Mouse (Mus musculus) hindbrain, embryonic 11.5 days (tissue): ENCODE measurements around the gene Atg5. TPM values are rescaled to one million over a fixed set of nuclear protein-coding genes. Genes with fewer than 3 reads are reported as not detected.
"Not testable (repeated sequence)": the region's sequence is repeated elsewhere in the genome, so short reads cannot be mapped to it uniquely, and the experiment has no call there.

ENCODE experiments used
- ATAC-seq: fragments of 200-750 bp; cut with Nextera tagmentation; 2 replicates; pipeline ENCODE4 v1.8.0; 2017; ENCODE audit warnings: mild to moderate bottlenecking, moderate TSS enrichment, moderate library complexity; ENCODE audit not compliant: low FRiP score
- DNase-seq: peaks from one replicate; pipeline ENCODE4 v3.0.0-alpha.2; 2015; ENCODE audit warnings: low spot score
- H3K27ac ChIP-seq: fragments of 300-500 bp; sonication (generic); 2 replicates; pipeline ENCODE4 v1.5.1; 2014; ENCODE audit warnings: mild to moderate bottlenecking, low read depth, low read length
- H3K27me3 ChIP-seq: fragments of 300-500 bp; sonication (generic); 2 replicates; pipeline ENCODE4 v1.6.1; 2014; ENCODE audit warnings: mild to moderate bottlenecking, low read length, moderate library complexity, mixed read lengths; ENCODE audit not compliant: control insufficient read depth, insufficient read depth
- H3K36me3 ChIP-seq: fragments of 300-500 bp; sonication (generic); 2 replicates; pipeline ENCODE4 v1.6.1; 2014; ENCODE audit warnings: mild to moderate bottlenecking, low read length, moderate library complexity, mixed read lengths; ENCODE audit not compliant: control insufficient read depth, insufficient read depth
- H3K4me1 ChIP-seq: fragments of 300-500 bp; sonication (generic); replicated peaks from 2 replicates; pipeline ENCODE4 v1.6.1; 2014; ENCODE audit warnings: low read length, mixed read lengths; ENCODE audit not compliant: control insufficient read depth, insufficient read depth
- H3K4me2 ChIP-seq: fragments of 300-500 bp; sonication (generic); replicated peaks from 2 replicates; pipeline ENCODE4 v1.6.1; 2014; ENCODE audit warnings: mild to moderate bottlenecking, low read depth, low read length
- H3K4me3 ChIP-seq: fragments of 300-500 bp; sonication (generic); 2 replicates; pipeline ENCODE4 v1.5.1; 2014; ENCODE audit warnings: low read depth, low read length
- H3K9ac ChIP-seq: fragments of 300-500 bp; sonication (generic); 2 replicates; pipeline ENCODE4 v1.6.1; 2014; ENCODE audit warnings: low read depth, low read length
- H3K9me3 ChIP-seq: fragments of 300-500 bp; sonication (generic); 2 replicates; pipeline ENCODE4 v1.6.1; 2016; ENCODE audit warnings: low read length; ENCODE audit not compliant: control insufficient read depth
- WGBS: fragments of 180-500 bp; shearing (Covaris S2); extraction: QIAGEN DNeasy Blood & Tissue Kit; methylation state at CpG from one replicate; pipeline ENCODE4 v1.1.7; 2014; 5-methylcytosine and 5-hydroxymethylcytosine counted together
- polyA plus RNA-seq: library from polyadenylated mRNA; unstranded; fragments of >200 nt; fragmentation: Nextera tagmentation; extraction: Ambion mirVana; gene quantifications from 2 replicates; pipeline ENCODE4 v1.2.1, GENCODE M21; 2014

Atg5 gene
- polyA plus RNA-seq: 58.7 and 61.6 TPM in 2 replicates

- ATAC-seq: peak; percentile 98
- under 1% methylated on average over 63 of the region's 63 CpGs for WGBS
These were observed at the start of gene Atg5 for GRCm38 (mm10) chr10:44268145-44268860. Atg5 (plus strand) TSS chr10:44268358.

GRCm38 (mm10) chr10:44219073-44219472 lies 49.1 kb upstream of the Atg5 start:
- WGBS: 19% methylated on average over 2 of the region's 2 CpGs

More at GRCm38 (mm10) chr10:44268145-44268860, at the start of gene Atg5:
- H3K4me3 ChIP-seq: peak within 1 kb of the TSS; percentile 80
- H3K27me3 ChIP-seq: no peaks in the 10 kb centered on the region
- H3K27ac ChIP-seq: peak within 1 kb of the TSS; percentile 91
- H3K4me2 ChIP-seq: peak within 1 kb of the TSS; percentile 53
- peak within 1 kb of the TSS; percentile 90 for H3K9ac ChIP-seq
- DNase-seq: peak; percentile 100
- no peaks in the 10 kb centered on the region for H3K9me3 ChIP-seq
- H3K4me1 ChIP-seq: no peaks in the 10 kb centered on the region
- H3K36me3 ChIP-seq: no peaks in the 10 kb centered on the region

GRCm38 (mm10) chr10:44224345-44224744 lies 43.8 kb upstream of the Atg5 start:
- WGBS: 93% methylated on average over 9 of the region's 9 CpGs
- H3K9ac ChIP-seq: no peak overlapping the region
- H3K27me3 ChIP-seq: no peaks in the 10 kb centered on the region
- no peaks in the 10 kb centered on the region for H3K9me3 ChIP-seq
- no peaks in the 10 kb centered on the region for H3K36me3 ChIP-seq
- no peak overlapping the region for H3K27ac ChIP-seq
- ATAC-seq: no peak
- H3K4me1 ChIP-seq: no peaks in the 10 kb centered on the region
- no peak overlapping the region for H3K4me2 ChIP-seq
- no peak overlapping the region for H3K4me3 ChIP-seq
- DNase-seq: no peak

More at GRCm38 (mm10) chr10:44219073-44219472, 49.1 kb upstream of the Atg5 start:
- not testable (repeated sequence) for H3K4me2 ChIP-seq, H3K9me3 ChIP-seq, H3K36me3 ChIP-seq, H3K4me1 ChIP-seq, H3K27ac ChIP-seq, ATAC-seq, H3K27me3 ChIP-seq, H3K9ac ChIP-seq, H3K4me3 ChIP-seq
- peak; percentile 4 for DNase-seq

- not testable (repeated sequence) for H3K4me1 ChIP-seq, H3K4me3 ChIP-seq, H3K27me3 ChIP-seq, ATAC-seq, H3K9me3 ChIP-seq, H3K4me2 ChIP-seq, H3K36me3 ChIP-seq, H3K9ac ChIP-seq, H3K27ac ChIP-seq
- 15% methylated on average over 1 of the region's 1 CpGs for WGBS
- peak; percentile 21 for DNase-seq
These were observed 34.8 kb upstream of the Atg5 start for GRCm38 (mm10) chr10:44233351-44233750.

GRCm38 (mm10) chr10:44235298-44235697 lies 32.9 kb upstream of the Atg5 start:
- not testable (repeated sequence) for H3K27me3 ChIP-seq, H3K4me3 ChIP-seq, H3K9me3 ChIP-seq, H3K9ac ChIP-seq, H3K4me2 ChIP-seq, H3K4me1 ChIP-seq, H3K27ac ChIP-seq, H3K36me3 ChIP-seq, ATAC-seq
- peak; percentile 7 for DNase-seq
- WGBS: 44% methylated on average over 7 of the region's 7 CpGs

- no peaks in the 10 kb centered on the region for H3K9me3 ChIP-seq
- H3K27ac ChIP-seq: no peak overlapping the region
- ATAC-seq (no peak), DNase-seq (peak; percentile 31)
- H3K9ac ChIP-seq: no peak overlapping the region
- H3K4me2 ChIP-seq: no peak overlapping the region
- no peaks in the 10 kb centered on the region for H3K27me3 ChIP-seq
- H3K4me1 ChIP-seq: no peaks in the 10 kb centered on the region
- H3K4me3 ChIP-seq: no peak overlapping the region
- H3K36me3 ChIP-seq: no peaks in the 10 kb centered on the region
- WGBS: 30% methylated on average over 7 of the region's 7 CpGs
These were observed 11.5 kb upstream of the Atg5 start for GRCm38 (mm10) chr10:44256624-44257023.

GRCm38 (mm10) chr10:44265835-44266234 lies 2.3 kb upstream of the Atg5 start:
- Histone ChIP-seq H3K9ac (no peak overlapping the region), H3K9me3 (no peaks in the 10 kb centered on the region), H3K27me3 (no peaks in the 10 kb centered on the region), H3K4me2 (no peak overlapping the region), H3K4me3 (no peak overlapping the region), H3K4me1 (no peaks in the 10 kb centered on the region), H3K27ac (no peak overlapping the region), H3K36me3 (no peaks in the 10 kb centered on the region)
- 53% methylated on average over 3 of the region's 3 CpGs for WGBS
- no peak for DNase-seq
- ATAC-seq: no peak

GRCm38 (mm10) chr10:44266561-44266960 lies 1.6 kb upstream of the Atg5 start:
- Histone ChIP-seq H3K27me3 (no peaks in the 10 kb centered on the region), H3K4me1 (no peaks in the 10 kb centered on the region), H3K4me3 (no peak overlapping the region), H3K9ac (no peak overlapping the region), H3K36me3 (no peaks in the 10 kb centered on the region), H3K27ac (no peak overlapping the region), H3K4me2 (no peak overlapping the region), H3K9me3 (no peaks in the 10 kb centered on the region)
- no peak for DNase-seq
- no peak for ATAC-seq

GRCm38 (mm10) chr10:44267426-44268142 lies 574 bp upstream of the Atg5 start:
- Histone ChIP-seq H3K27ac (no peak overlapping the region), H3K4me2 (peak overlapping the region; percentile 53), H3K4me3 (peak overlapping the region; percentile 80), H3K9ac (peak overlapping the region; percentile 59), H3K36me3 (no peaks in the 10 kb centered on the region), H3K4me1 (no peaks in the 10 kb centered on the region), H3K27me3 (no peaks in the 10 kb centered on the region), H3K9me3 (no peaks in the 10 kb centered on the region)
- DNase-seq: peak; percentile 34
- peak; percentile 25 for ATAC-seq
- WGBS: 18% methylated on average over 11 of the region's 11 CpGs
